In genomic region chr6:73523658-73524057, GRCm38 (mm10) we compare ENCODE assay signal across 13 mouse cellular contexts. TPM values are rescaled to one million over a fixed set of nuclear protein-coding genes. Genes with fewer than 3 reads are reported as not detected.
A peak's percentile ranks its signal among the peaks of the same experiment; 100 is the strongest.
DNase-seq lines count a peak whose midpoint lies in the region; ATAC-seq and TF ChIP-seq lines count a peak whose summit lies in the region.
"Had no signal": no experiment of that assay in that cellular context is flagged by ENCODE, and none has a peak within 500 bp of the region (broad histone marks: within the 10 kb centered on the region; RNA-seq: fewer than 3 reads in every experiment).

No protein-coding gene starts in this region.

- peak; percentile 39; the same call in 1 of the 2 replicates for TF ChIP-seq CTCF in hindbrain, postnatal 0 days (IDR thresholded peaks at IDR 0.05; ENCODE audit: low read depth)
- peak; percentile 37 for TF ChIP-seq CTCF in midbrain, postnatal 0 days (IDR thresholded peaks at IDR 0.05)
- peak; percentile 58; the same call in 1 of the 2 replicates for TF ChIP-seq CTCF in testis, adult 2 months (IDR thresholded peaks at IDR 0.05; ENCODE audit: control insufficient read depth, insufficient read depth, insufficient replicate concordance, low read depth, low read length)

- H3K4me1 ChIP-seq in hindbrain, postnatal 0 days (ENCODE audit: insufficient read depth, low read length): no peaks in the 10 kb centered on the region
- H3K4me1 ChIP-seq in hindbrain, embryonic 11.5 days (replicated peaks; ENCODE audit: control insufficient read depth, insufficient read depth, low read length): no peaks in the 10 kb centered on the region
- H3K4me1 ChIP-seq in midbrain, postnatal 0 days (ENCODE audit: insufficient read depth, low read length): no peaks in the 10 kb centered on the region
- no peaks in the 10 kb centered on the region for H3K4me1 ChIP-seq in midbrain, embryonic 15.5 days
- H3K4me1 ChIP-seq in testis, adult 2 months (ENCODE audit: control insufficient read depth, insufficient read depth, low read length): no peaks in the 10 kb centered on the region

- no peak for ATAC-seq in hindbrain, postnatal 0 days
- no peak for ATAC-seq in hindbrain, embryonic 11.5 days (ENCODE audit: low FRiP score)
- no peak for ATAC-seq in midbrain, postnatal 0 days (ENCODE audit: low FRiP score)
- no peak for ATAC-seq in midbrain, embryonic 15.5 days (replicated peaks)

- no peak overlapping the region for H3K9ac ChIP-seq in hindbrain, postnatal 0 days (replicated peaks; ENCODE audit: low read length)
- no peak overlapping the region for H3K9ac ChIP-seq in hindbrain, embryonic 11.5 days (ENCODE audit: low read depth, low read length)
- no peak overlapping the region for H3K9ac ChIP-seq in midbrain, postnatal 0 days (replicated peaks; ENCODE audit: low read length, poor library complexity, severe bottlenecking)
- H3K9ac ChIP-seq in midbrain, embryonic 15.5 days: no peak overlapping the region

- no peaks in the 10 kb centered on the region for H3K36me3 ChIP-seq in hindbrain, postnatal 0 days (ENCODE audit: insufficient read depth, low read length)
- no peaks in the 10 kb centered on the region for H3K36me3 ChIP-seq in hindbrain, embryonic 11.5 days (ENCODE audit: control insufficient read depth, insufficient read depth, low read length)
- H3K36me3 ChIP-seq in midbrain, postnatal 0 days (ENCODE audit: insufficient read depth, low read length): no peaks in the 10 kb centered on the region
- H3K36me3 ChIP-seq in midbrain, embryonic 15.5 days (replicated peaks): no peaks in the 10 kb centered on the region
- no peaks in the 10 kb centered on the region for H3K36me3 ChIP-seq in testis, adult 2 months (ENCODE audit: control insufficient read depth, insufficient read depth, low read length)

- peak; percentile 28 for DNase-seq in hindbrain, postnatal 0 days (ENCODE audit: low spot score)
- DNase-seq in hindbrain, embryonic 11.5 days (ENCODE audit: low spot score): no peak
- no peak for DNase-seq in midbrain, postnatal 0 days (ENCODE audit: low spot score)
- peak; percentile 52 for DNase-seq in WW6 (ENCODE audit: low read depth, low spot score)
- DNase-seq in cerebellum, adult 11-12 months: no peak
- DNase-seq: kidney, adult 18-20 months; retina, postnatal 1 day had no signal

- no peaks in the 10 kb centered on the region for H3K27me3 ChIP-seq in hindbrain, postnatal 0 days (ENCODE audit: insufficient read depth, low read length)
- no peaks in the 10 kb centered on the region for H3K27me3 ChIP-seq in hindbrain, embryonic 11.5 days (ENCODE audit: control insufficient read depth, insufficient read depth, low read length)
- H3K27me3 ChIP-seq in midbrain, postnatal 0 days (ENCODE audit: insufficient read depth, low read length): no peaks in the 10 kb centered on the region
- no peaks in the 10 kb centered on the region for H3K27me3 ChIP-seq in midbrain, embryonic 15.5 days (replicated peaks)
- H3K27me3 ChIP-seq in testis, adult 2 months (ENCODE audit: control insufficient read depth, insufficient read depth, low read length): no peaks in the 10 kb centered on the region

- H3K9me3 ChIP-seq in hindbrain, postnatal 0 days (ENCODE audit: low read length): no peaks in the 10 kb centered on the region
- H3K9me3 ChIP-seq in hindbrain, embryonic 11.5 days (ENCODE audit: control insufficient read depth, low read length): no peaks in the 10 kb centered on the region
- H3K9me3 ChIP-seq in midbrain, postnatal 0 days (ENCODE audit: low read length): no peaks in the 10 kb centered on the region
- no peaks in the 10 kb centered on the region for H3K9me3 ChIP-seq in midbrain, embryonic 15.5 days

- 71% methylated on average over 9 of the region's 9 CpGs for WGBS in hindbrain, postnatal 0 days
- WGBS in hindbrain, embryonic 11.5 days: 65% methylated on average over 9 of the region's 9 CpGs
- WGBS in midbrain, postnatal 0 days: 70% methylated on average over 9 of the region's 9 CpGs
- WGBS in midbrain, embryonic 15.5 days: 69% methylated on average over 9 of the region's 9 CpGs

- H3K4me3 ChIP-seq in hindbrain, postnatal 0 days (ENCODE audit: low read length): no peak overlapping the region
- no peak overlapping the region for H3K4me3 ChIP-seq in hindbrain, embryonic 11.5 days (ENCODE audit: low read depth, low read length)
- no peak overlapping the region for H3K4me3 ChIP-seq in midbrain, postnatal 0 days (ENCODE audit: low read depth, low read length)
- no peak overlapping the region for H3K4me3 ChIP-seq in midbrain, embryonic 15.5 days
- H3K4me3 ChIP-seq in testis, adult 2 months (ENCODE audit: control insufficient read depth, low read depth, low read length): no peak overlapping the region

- TF ChIP-seq POLR2A in testis, adult 2 months (IDR thresholded peaks at IDR 0.05; ENCODE audit: control insufficient read depth, low read depth, low read length): no peak

- H3K27ac ChIP-seq in hindbrain, postnatal 0 days: no peak overlapping the region
- no peak overlapping the region for H3K27ac ChIP-seq in hindbrain, embryonic 11.5 days (ENCODE audit: low read depth, low read length)
- H3K27ac ChIP-seq in midbrain, postnatal 0 days (ENCODE audit: low read depth, low read length): no peak overlapping the region
- H3K27ac ChIP-seq in midbrain, embryonic 15.5 days: no peak overlapping the region
- H3K27ac ChIP-seq in testis, adult 2 months (ENCODE audit: control insufficient read depth, insufficient read depth, low read depth, low read length): no peak overlapping the region
- H3K27ac ChIP-seq: macrophage had no signal

- H3K4me2 ChIP-seq in hindbrain, postnatal 0 days (ENCODE audit: low read depth, low read length): no peak overlapping the region
- H3K4me2 ChIP-seq in hindbrain, embryonic 11.5 days (replicated peaks; ENCODE audit: low read depth, low read length): no peak overlapping the region
- H3K4me2 ChIP-seq in midbrain, postnatal 0 days (ENCODE audit: low read depth, low read length, poor library complexity, severe bottlenecking): no peak overlapping the region
- no peak overlapping the region for H3K4me2 ChIP-seq in midbrain, embryonic 15.5 days

RNA-seq across cellular contexts. Expression of gene 4931417E11Rik, which starts 54.2 kb away (rescaled TPM):
- not detected in 2 replicates for total RNA-seq in hindbrain, postnatal 0 days (2014; rRNA removed)
- not detected in 2 replicates for polyA plus RNA-seq in hindbrain, postnatal 0 days (2015; fragmentation: Nextera tagmentation; extraction: Ambion mirVana)
- not detected in 2 replicates for polyA plus RNA-seq in hindbrain, embryonic 11.5 days (2014; fragmentation: Nextera tagmentation; extraction: Ambion mirVana)
- not detected in 2 replicates for total RNA-seq in midbrain, postnatal 0 days (2014; rRNA removed)
- polyA plus RNA-seq in midbrain, postnatal 0 days (2015; fragmentation: Nextera tagmentation; extraction: Ambion mirVana): not detected in 2 replicates
- polyA plus RNA-seq in midbrain, embryonic 15.5 days (2015; fragmentation: Nextera tagmentation; extraction: Ambion mirVana): not detected in 2 replicates
- polyA plus RNA-seq in testis, adult 2 months (2012; rRNA removed): 134 and 149 TPM in 2 replicates
- total RNA-seq: left cerebral cortex, postnatal 10 days had no signal
- polyA plus RNA-seq: heart, embryonic 16.5 days; macrophage; stomach, embryonic 14.5 days had no signal

Comparison
In these comparisons a context has a peak if more than half of its experiments do, and no peak if none do; other contexts are left out.
1. DNase-seq: peak in hindbrain, postnatal 0 days (single experiment) and WW6 (single experiment); none in hindbrain, embryonic 11.5 days (single experiment), midbrain, postnatal 0 days (single experiment) and cerebellum, adult 11-12 months (single experiment).
2. RNA of gene 4931417E11Rik, which starts 54.2 kb away (polyA plus RNA-seq): 134 to 149 TPM in testis, adult 2 months; not detected in hindbrain, postnatal 0 days, not detected in hindbrain, embryonic 11.5 days, not detected in midbrain, postnatal 0 days and not detected in midbrain, embryonic 15.5 days; every median in the first group is over 100 times any median in the second.
3. Peak in every context shown above with its lines, with median percentiles within 50 percentile points of each other: CTCF ChIP-seq.